Mouse (Mus musculus) thymus, postnatal 10 days (tissue): Measurements from ENCODE around the gene Rnd3.

Experiments used
- DNase-seq, 2 experiments: peaks; one replicate each; pipeline ENCODE4 v3.0.0; 2021; ENCODE audit warnings: low spot score in 2 of 2

Rnd3 gene

GRCm38 (mm10) chr2:51148975-51149374, at the start of gene Rnd3:
Rnd3 (minus strand) TSS chr2:51149111.
- peak; percentile 45 to 62 for DNase-seq

GRCm38 (mm10) chr2:51192319-51192718, 43.4 kb upstream of the Rnd3 start:
- DNase-seq = peak in 1 of 2 experiments; percentile 7

- no peak for DNase-seq
Observed at GRCm38 (mm10) chr2:51185762-51186161, 36.9 kb upstream of the Rnd3 start.

- no peak for DNase-seq
Observed at GRCm38 (mm10) chr2:51182990-51183389, 34.1 kb upstream of the Rnd3 start.

GRCm38 (mm10) chr2:51181376-51181775, 32.5 kb upstream of the Rnd3 start:
- DNase-seq = no peak

- no peak for DNase-seq
Observed at GRCm38 (mm10) chr2:51179096-51179495, 30.2 kb upstream of the Rnd3 start.

- no peak for DNase-seq
Observed at GRCm38 (mm10) chr2:51177615-51178014, 28.7 kb upstream of the Rnd3 start.

GRCm38 (mm10) chr2:51175276-51175675, 26.4 kb upstream of the Rnd3 start:
- DNase-seq = no peak

- no peak for DNase-seq
Observed at GRCm38 (mm10) chr2:51161110-51161509, 12.2 kb upstream of the Rnd3 start.

GRCm38 (mm10) chr2:51148454-51148853, 457 bp downstream of the Rnd3 start:
- DNase-seq = no peak

GRCm38 (mm10) chr2:51148065-51148407, 875 bp downstream of the Rnd3 start:
- no peak for DNase-seq

GRCm38 (mm10) chr2:51147318-51148064, 1.4 kb downstream of the Rnd3 start:
- peak in 1 of 2 experiments; percentile 6 for DNase-seq

GRCm38 (mm10) chr2:51146871-51147317, 2.0 kb downstream of the Rnd3 start:
- peak in 1 of 2 experiments; percentile 7 for DNase-seq

- DNase-seq = no peak
Observed at GRCm38 (mm10) chr2:51145838-51146470, 3.0 kb downstream of the Rnd3 start.

GRCm38 (mm10) chr2:51144380-51145120, 4.4 kb downstream of the Rnd3 start:
- no peak for DNase-seq

GRCm38 (mm10) chr2:51142422-51142821, 6.5 kb downstream of the Rnd3 start:
- no peak for DNase-seq

- DNase-seq = no peak
Observed at GRCm38 (mm10) chr2:51141345-51141744, 7.6 kb downstream of the Rnd3 start.

- DNase-seq = no peak
Observed at GRCm38 (mm10) chr2:51140486-51140885, 8.4 kb downstream of the Rnd3 start.

- DNase-seq = no peak
Observed at GRCm38 (mm10) chr2:51139912-51140446, 8.9 kb downstream of the Rnd3 start.

GRCm38 (mm10) chr2:51139218-51139911, 9.5 kb downstream of the Rnd3 start:
- no peak for DNase-seq

GRCm38 (mm10) chr2:51137726-51138125, 11.2 kb downstream of the Rnd3 start:
- no peak for DNase-seq

GRCm38 (mm10) chr2:51132181-51132580, 16.7 kb downstream of the Rnd3 start:
- DNase-seq = no peak
